Mouse (Mus musculus): Measurements from ENCODE around the gene Igf2r.

Gene Igf2r

DNA sequence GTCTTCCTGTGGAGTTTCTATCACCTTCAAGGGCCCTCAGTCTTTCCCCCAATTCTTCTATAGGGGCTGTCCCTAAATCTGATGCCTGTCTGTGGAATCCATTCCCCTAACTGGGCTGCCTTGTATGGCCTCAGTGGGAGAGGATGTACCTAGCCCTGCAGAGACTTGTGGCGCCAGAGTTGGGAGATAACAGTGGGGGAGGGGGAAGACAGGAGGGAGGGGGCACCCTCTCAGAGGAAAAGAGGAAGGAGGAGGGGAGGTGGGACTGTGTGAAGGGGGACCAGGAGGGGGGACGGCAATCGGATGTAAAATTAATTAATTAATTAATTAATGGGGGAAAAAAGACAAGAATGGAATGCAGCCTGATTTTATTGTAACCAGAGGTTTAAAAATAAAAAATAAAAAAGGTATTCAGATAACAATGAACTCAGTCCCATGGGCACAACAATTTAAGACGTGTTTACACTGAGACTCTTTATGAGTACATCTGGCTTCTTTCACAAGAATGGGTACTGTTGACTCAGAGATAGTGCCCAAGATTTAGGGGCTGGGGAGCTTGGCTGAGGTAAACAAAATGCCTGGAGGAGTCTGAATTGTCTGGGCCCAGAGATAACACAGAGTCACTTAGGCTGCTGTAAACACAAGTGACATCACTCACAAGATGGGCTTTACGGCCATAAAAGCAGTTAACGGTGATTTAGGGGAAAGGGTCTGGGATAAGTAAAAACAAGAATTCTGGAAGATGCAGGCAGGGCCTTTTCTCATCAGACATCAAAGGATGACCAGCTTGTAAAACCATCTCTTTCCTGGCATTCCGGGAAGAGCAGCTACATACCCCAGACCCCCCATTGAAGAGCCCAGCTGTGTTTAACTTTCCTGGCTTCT is 100.7 kb downstream of the Igf2r start:
- no peak for DNase-seq

GRCm38 (mm10) chr17:12664156-12664555 is 105.3 kb downstream of the Igf2r start:
- DNase-seq, result no peak

- no peak for DNase-seq
Measured at GRCm38 (mm10) chr17:12660572-12661260, 108.7 kb downstream of the Igf2r start.

- DNase-seq, result no peak
Measured at GRCm38 (mm10) chr17:12659233-12659632, 110.2 kb downstream of the Igf2r start.

DNA sequence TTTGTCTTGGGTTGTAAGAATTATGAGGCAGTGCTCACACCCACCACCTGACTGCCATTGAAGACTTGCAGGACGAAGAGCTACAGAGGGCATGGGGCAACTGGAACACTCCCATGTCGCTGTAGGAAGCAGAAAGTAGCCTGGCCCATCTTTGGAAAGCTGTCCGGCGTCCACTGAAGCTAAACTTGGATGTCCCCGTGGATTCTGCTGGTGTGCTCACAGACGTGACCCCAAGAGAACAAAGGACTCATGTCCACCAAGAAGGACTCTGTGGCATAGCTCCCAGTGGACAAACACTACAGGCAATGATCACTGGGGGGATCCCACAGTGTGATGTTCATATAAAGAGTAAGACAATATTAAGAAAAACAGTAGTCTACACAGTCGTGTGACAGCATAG is 110.7 kb downstream of the Igf2r start:
- no peak for DNase-seq

GRCm38 (mm10) chr17:12655826-12656225 is 113.6 kb downstream of the Igf2r start:
- DNase-seq, result no peak

DNA sequence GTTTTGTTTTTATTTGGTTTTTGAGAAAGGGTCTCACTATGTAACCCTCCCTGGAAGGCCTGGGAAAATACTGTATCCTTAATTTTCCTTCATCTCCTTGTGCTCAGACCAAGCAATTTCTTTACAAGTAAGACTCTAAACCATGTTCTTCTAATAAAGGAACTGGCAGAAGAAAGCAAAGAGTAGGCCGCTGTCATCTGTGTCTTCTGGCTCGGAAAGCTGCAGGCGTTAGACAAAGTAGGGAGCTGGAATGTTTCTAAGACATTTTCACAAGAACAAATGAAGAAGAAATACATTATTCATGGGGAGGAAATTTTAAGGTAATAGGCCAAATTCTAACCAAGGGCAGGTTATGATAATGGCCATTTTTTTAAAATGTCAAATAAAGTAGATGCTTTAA is 115.4 kb downstream of the Igf2r start:
- no peak for DNase-seq

DNA sequence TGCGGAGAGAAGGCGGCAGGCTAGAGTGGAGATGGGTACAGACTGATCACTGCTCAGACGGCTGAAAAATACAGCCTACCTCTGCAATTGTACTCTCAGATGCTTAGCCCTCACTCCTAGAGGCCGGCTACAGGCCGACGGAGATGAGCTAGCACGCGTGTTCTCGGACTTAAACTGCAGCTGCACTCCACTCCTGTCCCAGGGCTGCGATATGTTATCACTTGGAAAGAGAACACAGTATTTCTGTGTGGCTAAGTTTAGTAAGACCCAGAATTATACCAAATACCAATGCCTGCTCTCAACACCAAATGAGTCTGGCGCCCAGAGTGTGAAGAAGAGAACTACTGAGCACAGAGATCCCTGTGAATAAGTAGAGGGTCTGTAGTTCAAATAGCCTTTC is 116.9 kb downstream of the Igf2r start:
- no peak for DNase-seq

GRCm38 (mm10) chr17:12645461-12645860 is 124.0 kb downstream of the Igf2r start:
- DNase-seq, result no peak

- DNase-seq, result no peak
Measured at GRCm38 (mm10) chr17:12641087-12641486, 128.4 kb downstream of the Igf2r start.

DNA sequence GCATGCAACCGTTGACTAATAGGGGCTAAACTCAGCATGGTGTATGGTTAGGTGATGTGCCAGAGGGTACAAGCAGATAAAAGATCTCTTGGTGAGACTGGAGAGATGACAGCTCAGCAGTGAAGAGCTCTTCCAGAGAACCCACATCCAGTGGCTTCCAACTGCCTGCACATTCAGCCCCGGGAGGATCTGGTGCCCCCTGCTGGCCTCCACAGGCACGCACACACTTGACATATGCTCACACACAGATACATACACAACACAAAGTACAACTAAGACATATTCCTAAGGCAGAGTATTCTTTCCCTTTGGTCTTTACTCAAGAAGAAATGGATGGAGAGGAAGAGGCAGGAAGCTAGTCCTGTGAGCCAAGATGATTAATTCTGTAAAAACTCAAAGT is 129.9 kb downstream of the Igf2r start:
- DNase-seq, result no peak

DNA sequence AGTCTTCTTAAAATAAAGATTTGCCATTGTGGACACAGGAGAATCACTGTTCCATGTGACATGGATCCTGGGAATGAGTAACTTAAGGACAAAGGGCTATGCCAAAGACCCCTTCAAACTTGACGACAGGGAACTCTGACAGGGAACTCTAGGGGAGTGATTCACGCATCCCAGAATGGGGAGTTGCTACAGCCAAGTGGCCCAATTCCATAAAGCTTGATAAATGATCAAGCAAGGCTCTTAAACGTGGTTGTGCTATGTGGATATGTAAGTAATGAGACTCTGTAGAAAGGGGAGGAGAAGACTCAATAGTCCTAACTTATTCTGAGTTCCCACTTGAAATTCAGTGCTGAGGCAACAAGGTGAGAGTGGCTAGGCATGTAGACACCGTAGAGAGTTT is 134.7 kb downstream of the Igf2r start:
- DNase-seq, result no peak

Measured in right cerebral cortex, postnatal 14 days (tissue).